Mouse (Mus musculus) limb, embryonic 11.5 days (tissue): ENCODE results near the gene Jmjd4. TPM values are rescaled to one million over a fixed set of nuclear protein-coding genes. Genes with fewer than 3 reads are reported as not detected.

Source experiments
- ATAC-seq: fragments of 200-750 bp; cut with Nextera tagmentation; 2 replicates; pipeline ENCODE4 v1.8.0; 2017; ENCODE audit warnings: low read depth; ENCODE audit not compliant: insufficient number of reproducible peaks, low FRiP score, low TSS enrichment
- DNase-seq: peaks from one replicate; pipeline ENCODE4 v3.0.0-alpha.2; 2015; ENCODE audit warnings: low spot score
- H3K27ac ChIP-seq: fragments of 300-500 bp; sonication (generic); replicated peaks from 2 replicates; pipeline ENCODE4 v1.5.1; 2014; ENCODE audit warnings: low read depth, mild to moderate bottlenecking, low read length
- H3K27me3 ChIP-seq: fragments of 300-500 bp; sonication (generic); 2 replicates; pipeline ENCODE4 v1.6.1; 2014; ENCODE audit warnings: mild to moderate bottlenecking, low read length, mixed read lengths; ENCODE audit not compliant: control insufficient read depth, insufficient read depth
- H3K36me3 ChIP-seq: fragments of 300-500 bp; sonication (generic); 2 replicates; pipeline ENCODE4 v1.6.1; 2014; ENCODE audit warnings: mild to moderate bottlenecking, low read length, moderate library complexity, mixed read lengths; ENCODE audit not compliant: control insufficient read depth, insufficient read depth
- H3K4me1 ChIP-seq: fragments of 300-500 bp; sonication (generic); 2 replicates; pipeline ENCODE4 v1.6.1; 2014; ENCODE audit warnings: low read length, mixed read lengths; ENCODE audit not compliant: control insufficient read depth, insufficient read depth
- H3K4me2 ChIP-seq: fragments of 300-500 bp; sonication (generic); 2 replicates; pipeline ENCODE4 v1.6.1; 2014; ENCODE audit warnings: low read depth, mild to moderate bottlenecking, moderate library complexity; ENCODE audit not compliant: severe bottlenecking
- H3K4me3 ChIP-seq: fragments of 300-500 bp; sonication (generic); 2 replicates; pipeline ENCODE4 v1.5.1; 2014; ENCODE audit warnings: low read depth, low read length
- H3K9ac ChIP-seq: fragments of 300-500 bp; sonication (generic); 2 replicates; pipeline ENCODE4 v1.6.1; 2014; ENCODE audit warnings: mild to moderate bottlenecking, low read length
- H3K9me3 ChIP-seq: fragments of 300-500 bp; sonication (generic); 2 replicates; pipeline ENCODE4 v1.6.1; 2016; ENCODE audit warnings: low read length; ENCODE audit not compliant: control insufficient read depth
- WGBS: fragments of 180-500 bp; shearing (Covaris S2); extraction: QIAGEN DNeasy Blood & Tissue Kit; methylation state at CpG from one replicate; pipeline ENCODE4 v1.1.7; 2014; 5-methylcytosine and 5-hydroxymethylcytosine counted together
- polyA plus RNA-seq: library from polyadenylated mRNA; unstranded; fragments of >200 nt; fragmentation: Nextera tagmentation; extraction: Ambion mirVana; gene quantifications from 2 replicates; pipeline ENCODE4 v1.2.1, GENCODE M21; 2014

Jmjd4 gene
- polyA plus RNA-seq, result 19.1 and 20.1 TPM in 2 replicates

- H3K4me3 ChIP-seq, result peak within 1 kb of the TSS; percentile 84
- peak within 1 kb of the TSS; percentile 56 for H3K27ac ChIP-seq
- under 1% methylated on average over 35 of the region's 40 CpGs for WGBS
These were observed at the start of gene Jmjd4 for GRCm38 (mm10) chr11:59449741-59450229. TSS of gene Jmjd4 (plus strand) at chr11:59450045.

GRCm38 (mm10) chr11:59400876-59401275 is 49.0 kb upstream of the Jmjd4 start:
- Histone ChIP-seq H3K4me3 (no peak overlapping the region), H3K4me2 (no peak overlapping the region), H3K9me3 (no peaks in the 10 kb centered on the region), H3K27ac (no peak overlapping the region), H3K36me3 (no peaks in the 10 kb centered on the region; the same call in 1 of the 2 replicates), H3K4me1 (peaks cover 6% of the 10 kb centered on the region), H3K27me3 (no peaks in the 10 kb centered on the region; the same call in 1 of the 2 replicates), H3K9ac (no peak overlapping the region)
- ATAC-seq, result no peak
- DNase-seq, result no peak
- WGBS, result 76% methylated on average over 2 of the region's 2 CpGs

More at GRCm38 (mm10) chr11:59449741-59450229, at the start of gene Jmjd4:
- H3K4me2 ChIP-seq, result peak within 1 kb of the TSS; percentile 88
- peak within 1 kb of the TSS; percentile 78 for H3K9ac ChIP-seq
- H3K27me3 ChIP-seq, result no peaks in the 10 kb centered on the region
- peaks cover 5% of the 10 kb centered on the region; the same call in 1 of the 2 replicates for H3K36me3 ChIP-seq
- peak; percentile 95 for ATAC-seq
- peaks cover 8% of the 10 kb centered on the region for H3K4me1 ChIP-seq
- H3K9me3 ChIP-seq, result no peaks in the 10 kb centered on the region
- DNase-seq, result peak; percentile 93

- DNase-seq (no peak), ATAC-seq (no peak)
- Histone ChIP-seq H3K4me2 (no peak overlapping the region), H3K27me3 (no peaks in the 10 kb centered on the region), H3K27ac (no peak overlapping the region), H3K4me1 (no peaks in the 10 kb centered on the region), H3K4me3 (no peak overlapping the region), H3K9me3 (no peaks in the 10 kb centered on the region), H3K9ac (no peak overlapping the region), H3K36me3 (peaks cover 3% of the 10 kb centered on the region; the same call in 1 of the 2 replicates)
- 80% methylated on average over 1 of the region's 1 CpGs for WGBS
These were observed 44.1 kb upstream of the Jmjd4 start for GRCm38 (mm10) chr11:59405761-59406160.

GRCm38 (mm10) chr11:59410851-59411250 is 39.0 kb upstream of the Jmjd4 start:
- H3K4me3 ChIP-seq, result no peak overlapping the region
- ATAC-seq (no peak), DNase-seq (no peak)
- 85% methylated on average over 2 of the region's 2 CpGs for WGBS
- H3K36me3 ChIP-seq, result peaks cover 7% of the 10 kb centered on the region; the same call in 1 of the 2 replicates
- H3K9me3 ChIP-seq, result no peaks in the 10 kb centered on the region
- H3K9ac ChIP-seq, result no peak overlapping the region
- H3K27me3 ChIP-seq, result no peaks in the 10 kb centered on the region
- no peaks in the 10 kb centered on the region for H3K4me1 ChIP-seq
- H3K27ac ChIP-seq, result no peak overlapping the region
- no peak overlapping the region for H3K4me2 ChIP-seq

GRCm38 (mm10) chr11:59412058-59412457 is 37.8 kb upstream of the Jmjd4 start:
- no peak overlapping the region for H3K9ac ChIP-seq
- H3K27ac ChIP-seq, result no peak overlapping the region
- H3K4me1 ChIP-seq, result no peaks in the 10 kb centered on the region
- H3K4me3 ChIP-seq, result no peak overlapping the region
- no peaks in the 10 kb centered on the region for H3K9me3 ChIP-seq
- DNase-seq, result no peak
- H3K36me3 ChIP-seq, result peaks cover 4% of the 10 kb centered on the region; the same call in 1 of the 2 replicates
- no peaks in the 10 kb centered on the region for H3K27me3 ChIP-seq
- H3K4me2 ChIP-seq, result no peak overlapping the region
- no peak for ATAC-seq
- WGBS, result 80% methylated on average over 6 of the region's 6 CpGs

GRCm38 (mm10) chr11:59412999-59413863 is 36.6 kb upstream of the Jmjd4 start:
- H3K27me3 ChIP-seq, result no peaks in the 10 kb centered on the region
- DNase-seq (no peak), ATAC-seq (no peak)
- H3K27ac ChIP-seq, result 0 out of 2 replicates have a peak overlapping the region, but pooled peaks have one; percentile 24
- no peak overlapping the region for H3K4me2 ChIP-seq
- H3K4me3 ChIP-seq, result no peak overlapping the region
- no peak overlapping the region for H3K9ac ChIP-seq
- no peaks in the 10 kb centered on the region for H3K9me3 ChIP-seq
- no peaks in the 10 kb centered on the region for H3K4me1 ChIP-seq
- WGBS, result 75% methylated on average over 13 of the region's 13 CpGs
- H3K36me3 ChIP-seq, result peaks cover 4% of the 10 kb centered on the region; the same call in 1 of the 2 replicates

- 96% methylated on average over 5 of the region's 5 CpGs for WGBS
- peaks cover 13% of the 10 kb centered on the region for H3K36me3 ChIP-seq
- H3K9me3 ChIP-seq, result no peaks in the 10 kb centered on the region
- no peak overlapping the region for H3K4me2 ChIP-seq
- H3K27me3 ChIP-seq, result no peaks in the 10 kb centered on the region
- no peaks in the 10 kb centered on the region for H3K4me1 ChIP-seq
- ATAC-seq (no peak; the same call in 1 of the 2 replicates), DNase-seq (no peak)
- H3K9ac ChIP-seq, result no peak overlapping the region
- H3K27ac ChIP-seq, result no peak overlapping the region; the same call in none of the 2 replicates
- H3K4me3 ChIP-seq, result no peak overlapping the region
These were observed 31.1 kb upstream of the Jmjd4 start for GRCm38 (mm10) chr11:59418708-59419107.

GRCm38 (mm10) chr11:59421436-59421835 is 28.4 kb upstream of the Jmjd4 start:
- Histone ChIP-seq H3K9me3 (no peaks in the 10 kb centered on the region), H3K27me3 (no peaks in the 10 kb centered on the region), H3K9ac (no peak overlapping the region), H3K4me3 (no peak overlapping the region), H3K4me1 (no peaks in the 10 kb centered on the region), H3K36me3 (peaks cover 10% of the 10 kb centered on the region), H3K4me2 (no peak overlapping the region), H3K27ac (no peak overlapping the region)
- ATAC-seq (no peak), DNase-seq (no peak)
- 91% methylated on average over 8 of the region's 8 CpGs for WGBS
